Mouse (Mus musculus): Measurements from ENCODE around the gene Dph2. TPM values are rescaled to one million over a fixed set of nuclear protein-coding genes. Genes with fewer than 3 reads are reported as not detected.

The Dph2 gene
- polyA plus RNA-seq, 1 experiment from 2014 or later, result 8.1 TPM

DNA sequence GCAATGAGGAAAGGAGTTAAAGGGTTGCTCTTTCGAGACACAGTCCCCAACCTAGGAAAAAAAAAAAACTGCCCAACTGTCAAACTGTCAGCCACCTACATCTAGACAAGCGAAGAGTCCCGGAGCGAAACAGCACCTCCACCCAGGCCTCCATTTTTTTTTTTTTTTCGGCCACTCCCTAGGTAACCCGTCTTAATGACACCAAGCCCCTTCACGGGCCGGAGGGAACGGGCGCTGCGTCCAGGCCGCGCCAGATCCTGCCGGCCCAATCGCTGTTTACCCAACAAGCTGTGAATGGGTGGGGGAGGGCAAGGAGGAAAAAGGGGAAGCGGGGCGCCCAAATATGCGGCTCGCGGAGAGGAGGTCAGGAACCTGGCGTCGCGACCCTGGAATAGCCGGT, 5.2 kb downstream of the Dph2 start:
- Histone ChIP-seq H3K4me2 (replicated peaks; ENCODE audit: low read depth) (peak overlapping the region; percentile 99), H3K9me3 (ENCODE audit: control insufficient read depth, low read length) (no peaks in the 10 kb centered on the region), H3K27ac (replicated peaks) (peak overlapping the region; percentile 77), H3K9ac (ENCODE audit: low read length) (peak overlapping the region; percentile 89), H3K27me3 (ENCODE audit: control insufficient read depth, insufficient read depth, low read length) (no peaks in the 10 kb centered on the region), H3K4me1 (replicated peaks; ENCODE audit: control insufficient read depth, insufficient read depth) (peaks cover 11% of the 10 kb centered on the region; the same call in 1 of the 2 replicates), H3K36me3 (ENCODE audit: control insufficient read depth, insufficient read depth, low read length) (0 out of 2 replicates have a peak, but pooled peaks cover 6% of the 10 kb centered on the region), H3K4me3 (ENCODE audit: low read depth, low read length) (peak overlapping the region; percentile 95)
- TF ChIP-seq CTCF (IDR thresholded peaks at IDR 0.05; ENCODE audit: low read depth), result no peak
- TF ChIP-seq EP300 (optimal IDR thresholded peaks at IDR 0.05), result no peak
- ATAC-seq (ENCODE audit: low FRiP score, low TSS enrichment), result 0 out of 2 replicates have a peak, but pooled peaks have one; percentile 0
- DNase-seq (ENCODE audit: low spot score), result peak; percentile 32
- under 1% methylated on average over 23 of the region's 24 CpGs for WGBS

DNA sequence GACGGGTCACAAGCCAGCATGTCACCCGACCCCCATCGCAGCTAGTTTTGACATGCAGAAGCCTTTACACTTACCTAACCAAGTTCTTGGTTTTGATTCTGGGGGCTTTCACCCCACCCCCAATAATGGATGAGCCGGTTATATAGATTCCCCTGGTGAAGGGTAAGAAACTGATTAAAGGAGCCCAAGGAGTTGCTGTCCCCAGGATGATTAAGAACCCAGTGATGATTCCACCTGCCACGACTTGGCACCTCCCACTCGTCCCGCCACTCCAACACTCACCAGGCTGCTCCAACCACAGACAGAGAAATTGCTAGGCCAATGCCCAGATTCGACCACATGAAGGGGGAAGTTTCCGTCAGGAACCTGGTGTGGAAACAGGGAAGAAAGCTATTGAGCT, 5.8 kb downstream of the Dph2 start:
- no peak for ATAC-seq (ENCODE audit: low FRiP score, low TSS enrichment)
- Histone ChIP-seq H3K27ac (replicated peaks) (no peak overlapping the region), H3K9ac (ENCODE audit: low read length) (no peak overlapping the region), H3K4me3 (ENCODE audit: low read depth, low read length) (peak overlapping the region; percentile 95; the same call in 1 of the 2 replicates), H3K36me3 (ENCODE audit: control insufficient read depth, insufficient read depth, low read length) (0 out of 2 replicates have a peak, but pooled peaks cover 6% of the 10 kb centered on the region), H3K4me2 (replicated peaks; ENCODE audit: low read depth) (peak overlapping the region; percentile 99), H3K4me1 (replicated peaks; ENCODE audit: control insufficient read depth, insufficient read depth) (peaks cover 9% of the 10 kb centered on the region; the same call in 1 of the 2 replicates), H3K27me3 (ENCODE audit: control insufficient read depth, insufficient read depth, low read length) (no peaks in the 10 kb centered on the region), H3K9me3 (ENCODE audit: control insufficient read depth, low read length) (no peaks in the 10 kb centered on the region)
- no peak for DNase-seq (ENCODE audit: low spot score)
- 74% methylated on average over 9 of the region's 9 CpGs for WGBS
- TF ChIP-seq CTCF (IDR thresholded peaks at IDR 0.05; ENCODE audit: low read depth) (no peak), EP300 (optimal IDR thresholded peaks at IDR 0.05) (no peak)

DNA sequence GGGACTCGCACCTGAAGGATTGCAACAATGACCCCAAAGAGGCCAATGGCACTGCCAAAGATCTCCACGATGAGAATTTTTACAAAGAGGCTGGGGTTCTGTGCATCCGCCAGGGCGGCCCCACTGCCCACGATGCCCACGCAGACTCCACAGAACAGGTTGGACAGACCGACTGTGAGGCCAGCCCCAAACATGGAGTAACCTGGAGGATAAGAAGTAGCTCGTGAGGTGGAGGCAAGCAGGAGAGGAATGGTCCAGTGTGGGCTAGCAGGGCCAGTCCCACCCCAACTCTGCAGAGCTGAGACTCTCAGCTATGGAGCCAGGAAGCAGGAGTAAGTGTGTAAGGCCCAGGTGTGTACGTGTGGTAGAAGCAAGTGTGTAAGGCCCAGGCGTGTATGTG, 6.7 kb downstream of the Dph2 start:
- Histone ChIP-seq H3K27me3 (ENCODE audit: control insufficient read depth, insufficient read depth, low read length) (no peaks in the 10 kb centered on the region), H3K4me1 (replicated peaks; ENCODE audit: control insufficient read depth, insufficient read depth) (peaks cover 9% of the 10 kb centered on the region; the same call in 1 of the 2 replicates), H3K9ac (ENCODE audit: low read length) (no peak overlapping the region), H3K4me3 (ENCODE audit: low read depth, low read length) (no peak overlapping the region), H3K36me3 (ENCODE audit: control insufficient read depth, insufficient read depth, low read length) (0 out of 2 replicates have a peak, but pooled peaks cover 6% of the 10 kb centered on the region), H3K9me3 (ENCODE audit: control insufficient read depth, low read length) (no peaks in the 10 kb centered on the region), H3K4me2 (replicated peaks; ENCODE audit: low read depth) (no peak overlapping the region), H3K27ac (replicated peaks) (no peak overlapping the region)
- DNase-seq (ENCODE audit: low spot score) (no peak), ATAC-seq (ENCODE audit: low FRiP score, low TSS enrichment) (no peak)
- WGBS, result 93% methylated on average over 10 of the region's 10 CpGs
- TF ChIP-seq EP300 (optimal IDR thresholded peaks at IDR 0.05) (no peak), CTCF (IDR thresholded peaks at IDR 0.05; ENCODE audit: low read depth) (no peak)

DNA sequence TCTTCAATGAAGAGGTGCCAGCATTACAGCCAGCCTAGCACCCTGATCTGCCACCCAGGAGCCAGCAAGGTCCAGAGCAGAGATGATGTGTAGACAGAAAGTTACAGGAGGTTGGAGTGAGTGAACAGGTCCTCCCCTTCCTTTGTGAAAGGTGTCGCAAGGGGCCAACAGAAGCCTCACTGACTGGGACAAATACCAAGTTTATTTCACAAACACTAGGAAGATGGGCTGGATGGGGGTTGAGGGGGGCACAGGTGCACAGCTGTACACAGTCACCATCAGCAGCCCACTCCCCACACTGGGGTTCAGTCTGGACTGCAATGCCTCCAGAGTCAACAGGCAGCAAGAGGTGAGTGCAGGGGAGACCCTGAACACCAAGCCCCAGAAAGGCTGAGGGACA, 7.7 kb downstream of the Dph2 start:
- Histone ChIP-seq H3K4me2 (replicated peaks; ENCODE audit: low read depth) (peak overlapping the region; percentile 92; the same call in 1 of the 2 replicates), H3K36me3 (ENCODE audit: control insufficient read depth, insufficient read depth, low read length) (0 out of 2 replicates have a peak, but pooled peaks cover 6% of the 10 kb centered on the region), H3K9ac (ENCODE audit: low read length) (no peak overlapping the region), H3K27ac (replicated peaks) (no peak overlapping the region), H3K9me3 (ENCODE audit: control insufficient read depth, low read length) (no peaks in the 10 kb centered on the region), H3K27me3 (ENCODE audit: control insufficient read depth, insufficient read depth, low read length) (no peaks in the 10 kb centered on the region), H3K4me1 (replicated peaks; ENCODE audit: control insufficient read depth, insufficient read depth) (peaks cover 9% of the 10 kb centered on the region; the same call in 1 of the 2 replicates), H3K4me3 (ENCODE audit: low read depth, low read length) (no peak overlapping the region)
- TF ChIP-seq EP300 (optimal IDR thresholded peaks at IDR 0.05) (no peak), CTCF (IDR thresholded peaks at IDR 0.05; ENCODE audit: low read depth) (no peak)
- 73% methylated on average over 1 of the region's 1 CpGs for WGBS
- DNase-seq (ENCODE audit: low spot score) (no peak), ATAC-seq (ENCODE audit: low FRiP score, low TSS enrichment) (no peak)

DNA sequence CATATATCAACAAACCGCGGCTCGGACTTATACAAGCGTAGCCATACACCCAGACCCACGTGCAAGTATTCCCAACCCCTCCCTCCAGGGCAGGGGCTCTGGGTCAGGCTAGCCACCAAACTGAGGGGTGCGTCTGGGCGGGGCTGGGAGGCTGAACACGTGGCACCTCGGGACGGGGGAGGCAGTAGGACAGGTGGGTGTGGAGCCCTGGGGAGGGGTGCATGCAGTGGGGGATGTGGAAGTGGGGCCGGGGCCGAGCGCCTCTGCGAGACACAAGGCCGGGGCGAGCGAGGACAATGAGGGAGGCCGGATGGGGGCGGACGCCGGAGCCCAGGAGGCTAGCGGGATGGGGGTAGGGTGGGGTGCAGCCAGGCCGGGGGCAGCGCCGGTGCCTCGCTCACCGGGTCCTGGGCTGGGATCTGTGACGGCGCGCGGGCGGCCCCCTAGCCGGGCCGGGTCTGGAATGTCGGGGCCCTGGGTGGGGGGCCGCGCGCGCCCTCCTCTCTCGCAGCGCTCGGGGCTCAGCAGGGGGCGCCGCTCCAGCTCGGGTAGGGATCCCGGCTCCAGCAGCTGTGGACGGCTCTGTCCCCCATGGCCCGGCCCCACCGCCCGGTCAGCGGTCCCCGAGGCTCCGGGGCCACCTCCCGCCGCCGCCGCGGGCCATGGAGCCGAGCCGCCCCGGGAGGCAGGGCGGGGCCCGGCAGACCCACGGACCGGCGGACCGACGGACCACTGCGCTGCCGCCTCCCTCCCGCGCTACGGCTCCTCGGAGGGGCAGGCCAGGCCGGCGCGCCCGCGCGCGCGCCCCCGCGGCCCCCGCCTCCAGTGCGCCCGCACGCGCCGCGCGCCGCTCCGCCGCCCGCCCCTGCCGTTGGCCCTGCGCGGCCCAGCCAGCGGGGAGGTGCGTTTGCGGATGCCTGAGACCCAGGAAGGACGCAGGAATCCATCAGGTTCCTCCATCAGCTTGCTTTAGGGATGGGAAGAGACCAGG, 8.8 kb downstream of the Dph2 start, which contains the start of gene B4galt2:
TSS of gene B4galt2 (minus strand) at position 787 of the 991 bp plus-strand sequence.
- WGBS, result under 1% methylated on average over 50 of the region's 103 CpGs
- ATAC-seq (ENCODE audit: low FRiP score, low TSS enrichment) (peak; percentile 24; the same call in 1 of the 2 replicates), DNase-seq (ENCODE audit: low spot score) (peak; percentile 51)
- H3K9me3 ChIP-seq (ENCODE audit: control insufficient read depth, low read length), result no peaks in the 10 kb centered on the region
- H3K4me3 ChIP-seq (ENCODE audit: low read depth, low read length), result peak within 1 kb of the TSS; percentile 67
- no peaks in the 10 kb centered on the region for H3K27me3 ChIP-seq (ENCODE audit: control insufficient read depth, insufficient read depth, low read length)
- no peak for TF ChIP-seq EP300 (optimal IDR thresholded peaks at IDR 0.05)
- peak; percentile 49 for TF ChIP-seq CTCF (IDR thresholded peaks at IDR 0.05; ENCODE audit: low read depth)
- peak within 1 kb of the TSS; percentile 40; the same call in 1 of the 2 replicates for H3K27ac ChIP-seq (replicated peaks)
- H3K4me1 ChIP-seq (replicated peaks; ENCODE audit: control insufficient read depth, insufficient read depth), result peaks cover 9% of the 10 kb centered on the region; the same call in 1 of the 2 replicates
- H3K4me2 ChIP-seq (replicated peaks; ENCODE audit: low read depth), result peak within 1 kb of the TSS; percentile 92
- 0 out of 2 replicates have a peak, but pooled peaks cover 6% of the 10 kb centered on the region for H3K36me3 ChIP-seq (ENCODE audit: control insufficient read depth, insufficient read depth, low read length)
- H3K9ac ChIP-seq (ENCODE audit: low read length), result peak within 1 kb of the TSS; percentile 74

All from stomach, postnatal 0 days (tissue).